Comparison of ENCODE assay signal across 15 mouse cellular contexts in genomic region chr7:118259676-118260305, GRCm38 (mm10). TPM values are rescaled to one million over a fixed set of nuclear protein-coding genes. Genes with fewer than 3 reads are reported as not detected.
DNase-seq lines count a peak whose midpoint lies in the region; ATAC-seq and TF ChIP-seq lines count a peak whose summit lies in the region.
"Had no signal": no experiment of that assay in that cellular context is flagged by ENCODE, and none has a peak within 500 bp of the region (broad histone marks: within the 10 kb centered on the region; RNA-seq: fewer than 3 reads in every experiment).

No protein-coding gene starts in this region.

- no peak overlapping the region for H3K9ac ChIP-seq in intestine, embryonic 15.5 days
- no peak overlapping the region for H3K9ac ChIP-seq in forebrain, embryonic 16.5 days (replicated peaks; ENCODE audit: low read depth, low read length)
- H3K9ac ChIP-seq: embryonic facial prominence, embryonic 13.5 days; forebrain, embryonic 13.5 days; heart, embryonic 15.5 days; hindbrain, embryonic 15.5 days; limb, embryonic 12.5 days; lung, embryonic 14.5 days had no signal

- 82% methylated on average over 7 of the region's 7 CpGs for WGBS in intestine, embryonic 15.5 days
- WGBS in forebrain, embryonic 16.5 days = 89% methylated on average over 7 of the region's 7 CpGs

- no peaks in the 10 kb centered on the region for H3K27me3 ChIP-seq in intestine, embryonic 15.5 days (replicated peaks)
- H3K27me3 ChIP-seq in forebrain, embryonic 16.5 days (replicated peaks; ENCODE audit: control insufficient read depth, insufficient read depth, low read length) = no peaks in the 10 kb centered on the region
- H3K27me3 ChIP-seq: embryonic facial prominence, embryonic 13.5 days; forebrain, embryonic 13.5 days; heart, embryonic 15.5 days; hindbrain, embryonic 15.5 days; limb, embryonic 12.5 days had no signal

- H3K9me3 ChIP-seq in intestine, embryonic 15.5 days = no peaks in the 10 kb centered on the region
- no peaks in the 10 kb centered on the region for H3K9me3 ChIP-seq in forebrain, embryonic 16.5 days (ENCODE audit: control insufficient read depth, low read length)
- H3K9me3 ChIP-seq: embryonic facial prominence, embryonic 13.5 days; forebrain, embryonic 13.5 days; heart, embryonic 15.5 days; hindbrain, embryonic 15.5 days; limb, embryonic 12.5 days had no signal

- peak; percentile 35 for DNase-seq in T-cell, adult 2 months (ENCODE audit: low spot score)
- peak; percentile 75 to 83 for DNase-seq in cerebellum, adult 18-20 months
- peak; percentile 50 to 71 for DNase-seq in thymus, postnatal 10 days (ENCODE audit: low spot score in 2 of 2)
- no peak for DNase-seq in ovary, postnatal 14 days (ENCODE audit: low spot score)
- no peak for DNase-seq in gastrocnemius, adult 2 months
- DNase-seq: adrenal gland, adult 8-10 months; gastrocnemius, postnatal 10 days; lung, embryonic 14.5 days had no signal

- intact Hi-C loops in gastrocnemius, adult 2 months (cut with DNase I) = no loop called here

- no peaks in the 10 kb centered on the region for H3K4me1 ChIP-seq in intestine, embryonic 15.5 days (replicated peaks)
- no peaks in the 10 kb centered on the region for H3K4me1 ChIP-seq in forebrain, embryonic 16.5 days (replicated peaks; ENCODE audit: control insufficient read depth, insufficient read depth, low read length)
- H3K4me1 ChIP-seq: embryonic facial prominence, embryonic 13.5 days; forebrain, embryonic 13.5 days; heart, embryonic 15.5 days; hindbrain, embryonic 15.5 days; limb, embryonic 12.5 days had no signal

- no peak for TF ChIP-seq CTCF in gastrocnemius, adult 2 months (IDR thresholded peaks at IDR 0.05)

- no peak overlapping the region for H3K4me3 ChIP-seq in intestine, embryonic 15.5 days (replicated peaks)
- no peak overlapping the region for H3K4me3 ChIP-seq in forebrain, embryonic 16.5 days (replicated peaks; ENCODE audit: low read length)
- no peak overlapping the region for H3K4me3 ChIP-seq in gastrocnemius, adult 2 months
- H3K4me3 ChIP-seq: embryonic facial prominence, embryonic 13.5 days; forebrain, embryonic 13.5 days; heart, embryonic 15.5 days; hindbrain, embryonic 15.5 days; limb, embryonic 12.5 days had no signal

- ATAC-seq in intestine, embryonic 15.5 days = peak; percentile 43; the same call in 1 of the 2 replicates
- ATAC-seq in forebrain, embryonic 16.5 days = no peak
- ATAC-seq: forebrain, embryonic 13.5 days had no signal

- no peak overlapping the region for H3K4me2 ChIP-seq in intestine, embryonic 15.5 days (replicated peaks)
- no peak overlapping the region for H3K4me2 ChIP-seq in forebrain, embryonic 16.5 days (ENCODE audit: low read length)
- H3K4me2 ChIP-seq: embryonic facial prominence, embryonic 13.5 days; forebrain, embryonic 13.5 days; heart, embryonic 15.5 days; hindbrain, embryonic 15.5 days; limb, embryonic 12.5 days; lung, embryonic 14.5 days had no signal

- no peaks in the 10 kb centered on the region for H3K36me3 ChIP-seq in intestine, embryonic 15.5 days
- H3K36me3 ChIP-seq in forebrain, embryonic 16.5 days (ENCODE audit: control insufficient read depth, insufficient read depth) = no peaks in the 10 kb centered on the region
- H3K36me3 ChIP-seq: embryonic facial prominence, embryonic 13.5 days; heart, embryonic 15.5 days; hindbrain, embryonic 15.5 days; limb, embryonic 12.5 days had no signal

- H3K27ac ChIP-seq in intestine, embryonic 15.5 days = no peak overlapping the region; the same call in 1 of the 2 replicates
- no peak overlapping the region for H3K27ac ChIP-seq in forebrain, embryonic 16.5 days (ENCODE audit: low read length)
- H3K27ac ChIP-seq in gastrocnemius, adult 2 months = no peak overlapping the region
- H3K27ac ChIP-seq: embryonic facial prominence, embryonic 13.5 days; forebrain, embryonic 13.5 days; heart, embryonic 15.5 days; hindbrain, embryonic 15.5 days; limb, embryonic 12.5 days had no signal

RNA-seq across cellular contexts. Expression of gene Smg1, which starts 16.3 kb away (rescaled TPM):
- polyA plus RNA-seq in intestine, embryonic 15.5 days (2015; fragmentation: Nextera tagmentation; extraction: Ambion mirVana) = 16.8 and 18.0 TPM in 2 replicates
- 21.5 and 21.6 TPM in 2 replicates for polyA plus RNA-seq in forebrain, embryonic 16.5 days (2015; fragmentation: Nextera tagmentation; extraction: Ambion mirVana)
- 10 to 100 TPM; 31.1 to 32.6 TPM for total RNA-seq in gastrocnemius, adult 2 months (2021)

Comparison
In these comparisons a context has a peak if more than half of its experiments do, and no peak if none do; other contexts are left out.
1. DNase-seq: peak in T-cell, adult 2 months (single experiment), cerebellum, adult 18-20 months (2 of 2) and thymus, postnatal 10 days (2 of 2); none in ovary, postnatal 14 days (single experiment) and gastrocnemius, adult 2 months (single experiment).